Mouse (Mus musculus) limb, embryonic 13.5 days (tissue): ENCODE measurements around the gene Tiam1. TPM values are rescaled to one million over a fixed set of nuclear protein-coding genes. Genes with fewer than 3 reads are reported as not detected.

Source experiments
- ATAC-seq: fragments of 200-750 bp; cut with Nextera tagmentation; 2 replicates; pipeline ENCODE4 v1.8.0; 2017; ENCODE audit warnings: low read depth, moderate number of reproducible peaks, moderate TSS enrichment; ENCODE audit not compliant: low FRiP score
- H3K27ac ChIP-seq: fragments of 300-500 bp; sonication (generic); 2 replicates; pipeline ENCODE4 v1.5.1; 2015; ENCODE audit warnings: inconsistent platforms, mild to moderate bottlenecking, moderate library complexity
- H3K27me3 ChIP-seq: fragments of 300-500 bp; sonication (generic); 2 replicates; pipeline ENCODE4 v1.6.1; 2015; ENCODE audit warnings: mild to moderate bottlenecking, inconsistent platforms
- H3K36me3 ChIP-seq: fragments of 300-500 bp; sonication (generic); 2 replicates; pipeline ENCODE4 v1.6.1; 2015; ENCODE audit warnings: inconsistent platforms, mild to moderate bottlenecking, moderate library complexity
- H3K4me1 ChIP-seq: fragments of 300-500 bp; sonication (generic); 2 replicates; pipeline ENCODE4 v1.6.1; 2015; ENCODE audit warnings: inconsistent platforms
- H3K4me2 ChIP-seq: fragments of 300-500 bp; sonication (generic); replicated peaks from 2 replicates; pipeline ENCODE4 v1.6.1; 2015; ENCODE audit warnings: inconsistent platforms, mild to moderate bottlenecking, moderate library complexity
- H3K4me3 ChIP-seq: fragments of 300-500 bp; sonication (generic); 2 replicates; pipeline ENCODE4 v1.5.1; 2015; ENCODE audit warnings: moderate library complexity, mild to moderate bottlenecking, inconsistent platforms
- H3K9ac ChIP-seq: fragments of 300-500 bp; sonication (generic); 2 replicates; pipeline ENCODE4 v1.6.1; 2015; ENCODE audit warnings: mild to moderate bottlenecking, inconsistent platforms
- H3K9me3 ChIP-seq: fragments of 300-500 bp; sonication (generic); 2 replicates; pipeline ENCODE4 v1.6.1; 2016; ENCODE audit warnings: inconsistent platforms
- WGBS: fragments of 180-500 bp; shearing (Covaris S2); methylation state at CpG from one replicate; pipeline ENCODE4 v1.1.7; 2015; 5-methylcytosine and 5-hydroxymethylcytosine counted together
- polyA plus RNA-seq: library from polyadenylated mRNA; unstranded; fragments of >200 nt; fragmentation: Nextera tagmentation; extraction: Ambion mirVana; gene quantifications from 2 replicates; pipeline ENCODE4 v1.2.1, GENCODE M21; 2015

Gene Tiam1
- polyA plus RNA-seq, 1 experiment from 2014 or later = 55.0 TPM

DNA sequence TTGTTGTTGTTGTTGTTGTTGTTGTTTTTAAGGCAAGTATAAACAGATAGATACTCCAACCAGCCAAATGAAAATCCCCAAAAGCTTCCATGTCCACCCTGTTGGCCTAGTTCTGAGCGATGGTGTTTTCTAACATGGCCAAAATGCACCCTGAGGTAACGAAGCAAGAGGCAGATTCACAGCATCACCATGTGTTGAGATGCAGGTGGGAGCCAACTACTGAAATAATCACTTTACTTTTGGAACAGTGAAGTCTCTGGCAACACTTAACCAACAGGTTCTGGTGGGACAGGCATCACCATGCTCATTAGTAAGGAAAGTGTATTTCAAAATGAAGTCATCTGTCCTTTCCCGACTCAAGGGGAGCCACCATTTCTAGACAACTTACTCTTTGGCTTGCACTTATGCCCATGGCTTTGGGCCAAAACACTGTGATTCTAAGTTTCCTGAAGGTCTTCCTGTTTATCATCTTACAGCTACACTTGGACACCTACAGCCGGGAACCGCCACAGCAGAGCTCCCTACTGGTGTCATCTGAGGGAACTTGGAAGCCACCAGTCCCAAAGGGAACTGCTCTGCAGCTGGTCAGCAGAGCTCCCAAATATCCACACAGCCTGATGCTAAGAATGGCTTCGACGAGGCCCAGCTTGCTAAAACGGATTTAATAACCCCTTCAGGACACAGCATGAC lies 230.7 kb downstream of the Tiam1 start:
- Histone ChIP-seq H3K9me3 (no peaks in the 10 kb centered on the region), H3K27me3 (no peaks in the 10 kb centered on the region), H3K27ac (no peak overlapping the region), H3K4me2 (no peak overlapping the region), H3K4me3 (no peak overlapping the region), H3K36me3 (no peaks in the 10 kb centered on the region), H3K9ac (no peak overlapping the region), H3K4me1 (peaks cover 58% of the 10 kb centered on the region)
- WGBS = 68% methylated on average over 8 of the region's 8 CpGs
- no peak for ATAC-seq

DNA sequence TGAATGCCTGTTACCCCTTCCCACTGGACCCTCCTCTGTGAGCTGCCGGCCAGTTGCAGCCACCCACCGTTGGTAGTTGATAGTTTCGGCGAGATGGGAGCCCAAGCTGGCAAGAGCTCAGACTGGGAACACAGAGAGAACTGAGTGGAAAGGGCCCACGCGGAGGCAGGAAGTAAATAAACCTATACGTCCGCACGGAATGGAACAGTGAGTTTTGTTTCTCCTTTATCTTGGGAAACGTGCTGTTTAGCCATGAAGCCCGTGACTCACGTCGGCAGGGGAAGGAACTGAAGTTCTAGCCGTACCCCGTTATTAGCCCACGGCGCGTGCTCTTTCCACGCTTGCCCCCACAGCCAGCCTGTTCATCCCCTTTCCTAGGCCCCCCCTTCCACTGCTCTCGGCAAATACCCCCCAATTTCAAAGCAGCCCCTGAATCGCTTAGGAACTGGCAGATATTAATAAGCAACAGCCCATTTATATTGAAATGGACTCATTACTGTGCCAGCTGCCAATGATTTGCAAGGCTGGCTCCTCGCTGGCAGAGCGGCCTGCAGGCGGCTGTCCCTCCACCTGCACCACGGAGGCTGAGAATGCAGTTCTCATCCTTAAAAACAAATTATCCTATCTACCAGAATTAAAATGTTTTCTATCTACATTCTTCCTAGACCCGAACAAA lies 234.0 kb downstream of the Tiam1 start:
- peaks cover 40% of the 10 kb centered on the region for H3K4me1 ChIP-seq
- H3K9ac ChIP-seq = no peak overlapping the region
- no peak overlapping the region for H3K27ac ChIP-seq
- WGBS = 60% methylated on average over 26 of the region's 26 CpGs
- no peaks in the 10 kb centered on the region for H3K27me3 ChIP-seq
- H3K9me3 ChIP-seq = no peaks in the 10 kb centered on the region
- peak overlapping the region; percentile 30 for H3K4me2 ChIP-seq
- ATAC-seq = no peak
- H3K4me3 ChIP-seq = no peak overlapping the region
- H3K36me3 ChIP-seq = 0 out of 2 replicates have a peak, but pooled peaks cover 3% of the 10 kb centered on the region

DNA sequence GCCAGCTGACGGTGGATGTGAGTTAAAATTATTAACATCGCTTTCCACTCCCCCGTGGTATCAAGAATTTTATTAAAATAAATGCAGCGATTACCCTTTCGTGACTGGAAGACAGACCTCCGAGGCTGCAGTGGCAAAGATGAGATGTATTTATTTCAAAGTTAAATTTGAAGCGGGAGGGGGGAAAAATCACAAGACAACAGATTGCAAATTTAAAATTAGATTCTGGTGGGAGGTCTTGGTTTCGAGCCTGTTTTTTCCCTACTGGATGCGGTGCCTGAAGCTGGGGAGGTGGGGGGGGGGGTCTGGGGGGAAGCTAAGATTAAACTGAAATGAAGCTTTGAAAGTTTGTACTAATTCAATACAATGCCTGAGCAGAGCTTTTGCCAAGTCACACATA lies 235.9 kb downstream of the Tiam1 start:
- Histone ChIP-seq H3K4me1 (peaks cover 22% of the 10 kb centered on the region), H3K4me3 (no peak overlapping the region), H3K9ac (no peak overlapping the region), H3K27ac (no peak overlapping the region), H3K4me2 (no peak overlapping the region), H3K36me3 (0 out of 2 replicates have a peak, but pooled peaks cover 3% of the 10 kb centered on the region), H3K9me3 (no peaks in the 10 kb centered on the region), H3K27me3 (no peaks in the 10 kb centered on the region)
- ATAC-seq = no peak
- 75% methylated on average over 9 of the region's 9 CpGs for WGBS

DNA sequence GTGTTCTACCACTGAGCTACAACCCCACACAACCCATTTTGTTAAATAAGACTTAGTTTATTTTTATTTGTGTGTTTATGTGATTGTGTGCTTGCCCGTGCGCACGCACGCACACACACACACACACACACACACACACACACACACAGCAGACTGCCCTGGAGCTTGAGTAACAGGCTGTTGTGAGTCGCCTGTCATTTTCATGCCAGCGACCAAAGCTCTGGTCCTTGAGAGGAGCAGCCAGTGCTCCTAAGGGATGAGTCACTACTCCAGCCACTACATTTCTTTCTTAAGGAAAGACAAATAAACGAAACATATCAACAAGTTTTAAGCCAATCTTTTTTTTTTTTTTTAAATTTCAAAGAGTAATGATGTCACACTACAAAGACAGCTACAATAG lies 236.7 kb downstream of the Tiam1 start:
- ATAC-seq = no peak
- H3K4me1 ChIP-seq = peaks cover 18% of the 10 kb centered on the region
- H3K9ac ChIP-seq = no peak overlapping the region
- no peaks in the 10 kb centered on the region for H3K27me3 ChIP-seq
- H3K9me3 ChIP-seq = no peaks in the 10 kb centered on the region
- 0 out of 2 replicates have a peak, but pooled peaks cover 3% of the 10 kb centered on the region for H3K36me3 ChIP-seq
- H3K4me2 ChIP-seq = no peak overlapping the region
- H3K4me3 ChIP-seq = no peak overlapping the region
- 91% methylated on average over 7 of the region's 7 CpGs for WGBS
- no peak overlapping the region for H3K27ac ChIP-seq

DNA sequence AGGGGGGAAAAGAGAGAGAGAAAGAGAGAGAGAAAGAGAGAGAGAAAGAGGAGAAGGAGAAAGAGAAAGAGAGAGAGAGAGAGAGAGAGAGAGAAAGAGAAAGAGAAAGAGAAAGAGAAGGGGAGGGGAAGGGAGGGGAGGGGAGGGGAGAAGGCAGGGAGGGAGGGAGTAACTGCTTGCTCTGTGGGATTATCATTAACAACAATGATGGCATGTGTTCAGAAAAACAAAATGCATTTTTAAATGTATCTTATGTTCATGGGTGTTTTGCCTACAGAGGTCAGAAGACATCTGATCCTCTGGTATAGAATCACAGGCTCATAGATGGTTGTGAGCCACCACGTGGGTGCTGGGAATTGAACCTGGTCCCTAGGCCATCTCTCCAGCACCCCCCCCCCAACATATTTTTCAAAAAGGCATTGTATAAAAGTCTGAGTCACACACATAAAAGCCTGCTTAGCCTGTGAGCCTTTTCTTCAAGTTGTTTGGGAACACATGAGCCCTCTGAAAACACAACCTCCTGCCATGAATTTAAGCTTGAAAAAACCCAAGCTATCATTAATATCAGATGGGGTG lies 237.8 kb downstream of the Tiam1 start:
- H3K36me3 ChIP-seq = 0 out of 2 replicates have a peak, but pooled peaks cover 3% of the 10 kb centered on the region
- no peak overlapping the region for H3K4me2 ChIP-seq
- no peak for ATAC-seq
- H3K27me3 ChIP-seq = no peaks in the 10 kb centered on the region
- peaks cover 23% of the 10 kb centered on the region for H3K4me1 ChIP-seq
- no peak overlapping the region for H3K4me3 ChIP-seq
- no peaks in the 10 kb centered on the region for H3K9me3 ChIP-seq
- no peak overlapping the region for H3K27ac ChIP-seq
- 89% methylated on average over 1 of the region's 1 CpGs for WGBS
- H3K9ac ChIP-seq = no peak overlapping the region

DNA sequence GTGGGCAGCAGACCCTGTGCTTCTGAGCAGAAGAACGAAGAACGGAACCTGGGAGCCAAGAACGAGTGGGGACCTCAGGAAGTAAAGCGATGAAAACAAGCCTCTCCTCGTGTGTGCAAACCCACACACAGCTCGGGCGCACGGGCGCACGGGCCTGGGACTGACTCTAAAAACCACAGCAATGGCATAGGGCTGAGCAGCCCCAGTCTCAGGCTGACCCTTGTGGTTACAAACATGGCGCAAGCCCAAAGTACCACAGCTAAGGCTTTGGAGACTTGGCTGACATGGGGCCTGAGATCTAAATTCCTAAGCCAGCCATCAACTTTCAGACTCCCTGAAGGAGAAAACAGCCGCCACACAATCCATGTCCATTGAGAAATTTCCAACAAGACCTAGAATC lies 239.4 kb downstream of the Tiam1 start:
- 0 out of 2 replicates have a peak, but pooled peaks cover 3% of the 10 kb centered on the region for H3K36me3 ChIP-seq
- 95% methylated on average over 12 of the region's 12 CpGs for WGBS
- no peak for ATAC-seq
- no peak overlapping the region for H3K4me2 ChIP-seq
- H3K27ac ChIP-seq = no peak overlapping the region
- H3K4me3 ChIP-seq = no peak overlapping the region
- no peaks in the 10 kb centered on the region for H3K9me3 ChIP-seq
- peaks cover 29% of the 10 kb centered on the region for H3K4me1 ChIP-seq
- no peaks in the 10 kb centered on the region for H3K27me3 ChIP-seq
- H3K9ac ChIP-seq = no peak overlapping the region

DNA sequence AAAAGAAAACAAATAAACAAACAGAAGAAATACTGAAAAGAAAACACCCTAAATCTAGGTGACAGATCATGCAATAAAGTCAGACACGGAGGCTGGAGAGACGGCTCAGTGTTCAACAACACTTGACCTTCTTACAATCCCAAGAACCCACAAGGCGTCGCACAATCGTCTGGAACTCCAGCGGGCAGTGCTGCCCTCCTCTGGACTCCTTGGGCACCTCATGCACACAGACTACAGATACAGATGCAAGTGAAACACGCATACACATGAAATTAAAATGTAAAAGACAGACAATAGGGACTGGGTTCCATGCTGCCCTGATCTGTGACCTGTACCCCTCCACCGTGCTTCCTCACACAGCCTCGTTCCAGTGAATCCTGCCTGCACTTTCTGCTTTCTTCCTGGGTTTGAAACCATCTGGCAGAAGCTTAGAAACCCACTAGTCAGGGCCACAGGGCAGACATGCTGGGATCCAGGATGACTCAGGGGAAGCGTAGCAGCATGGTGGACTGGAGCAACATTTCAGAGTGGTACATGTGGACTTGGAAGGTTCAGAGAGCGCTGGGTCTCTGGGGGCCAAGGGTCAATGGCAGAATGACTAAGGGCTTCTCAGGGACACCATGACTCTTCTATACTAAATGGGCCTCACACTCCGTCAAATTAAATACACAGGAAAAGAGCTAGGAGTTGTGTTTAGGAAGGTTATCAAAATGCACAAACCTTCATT lies 240.8 kb downstream of the Tiam1 start:
- ATAC-seq = no peak
- H3K4me1 ChIP-seq = peaks cover 36% of the 10 kb centered on the region
- no peak overlapping the region for H3K4me3 ChIP-seq
- no peaks in the 10 kb centered on the region for H3K27me3 ChIP-seq
- H3K9me3 ChIP-seq = no peaks in the 10 kb centered on the region
- no peak overlapping the region for H3K27ac ChIP-seq
- no peak overlapping the region for H3K9ac ChIP-seq
- peaks cover 8% of the 10 kb centered on the region for H3K36me3 ChIP-seq
- no peak overlapping the region for H3K4me2 ChIP-seq
- 90% methylated on average over 12 of the region's 12 CpGs for WGBS

DNA sequence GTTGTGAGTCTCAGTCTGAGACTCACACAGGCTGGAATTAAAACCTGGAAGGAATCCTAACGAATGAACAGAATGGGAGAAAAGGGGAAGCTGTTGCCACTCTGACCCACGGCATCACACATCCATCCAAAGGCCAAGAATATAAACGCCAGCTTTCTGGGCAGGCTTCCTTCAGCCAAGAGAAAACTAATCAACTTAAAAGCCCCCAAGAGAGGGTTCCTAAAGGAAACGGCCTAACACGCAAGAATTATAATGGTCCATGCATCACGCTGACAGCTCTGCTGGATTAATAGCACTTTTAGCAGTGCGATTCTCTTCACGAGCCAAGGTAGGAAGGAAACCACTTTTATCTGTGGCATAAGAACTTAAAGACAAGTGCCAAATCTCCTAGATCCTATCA lies 242.9 kb downstream of the Tiam1 start:
- 16% methylated on average over 8 of the region's 8 CpGs for WGBS
- no peaks in the 10 kb centered on the region for H3K27me3 ChIP-seq
- no peak overlapping the region for H3K4me2 ChIP-seq
- H3K27ac ChIP-seq = peak overlapping the region; percentile 28
- H3K9me3 ChIP-seq = no peaks in the 10 kb centered on the region
- H3K4me1 ChIP-seq = peaks cover 43% of the 10 kb centered on the region
- ATAC-seq = no peak
- H3K9ac ChIP-seq = no peak overlapping the region
- H3K4me3 ChIP-seq = no peak overlapping the region
- H3K36me3 ChIP-seq = peaks cover 11% of the 10 kb centered on the region

DNA sequence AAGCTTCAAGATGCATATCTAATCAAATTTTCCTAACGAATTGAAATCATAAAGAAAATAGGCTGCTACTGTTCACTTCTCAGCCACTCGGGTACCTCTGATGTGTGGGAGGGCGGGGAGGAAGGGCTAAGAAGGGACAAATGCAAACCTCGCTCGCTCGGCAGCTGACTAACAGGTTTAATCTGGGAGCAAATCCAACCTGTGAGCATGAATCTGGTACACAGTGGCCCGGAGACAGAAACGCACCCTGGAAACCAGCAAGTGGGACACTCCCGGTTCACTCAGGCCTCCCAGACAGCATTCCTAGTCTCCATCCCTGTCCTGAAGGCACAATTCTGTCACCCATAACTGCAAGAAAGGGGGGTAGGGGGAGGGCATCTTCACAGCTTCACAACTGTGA lies 244.4 kb downstream of the Tiam1 start:
- no peaks in the 10 kb centered on the region for H3K9me3 ChIP-seq
- H3K4me1 ChIP-seq = peaks cover 46% of the 10 kb centered on the region
- no peaks in the 10 kb centered on the region for H3K27me3 ChIP-seq
- no peak overlapping the region for H3K4me2 ChIP-seq
- H3K4me3 ChIP-seq = no peak overlapping the region
- WGBS = 72% methylated on average over 9 of the region's 9 CpGs
- H3K36me3 ChIP-seq = peaks cover 25% of the 10 kb centered on the region
- no peak for ATAC-seq
- no peak overlapping the region for H3K27ac ChIP-seq
- H3K9ac ChIP-seq = no peak overlapping the region

DNA sequence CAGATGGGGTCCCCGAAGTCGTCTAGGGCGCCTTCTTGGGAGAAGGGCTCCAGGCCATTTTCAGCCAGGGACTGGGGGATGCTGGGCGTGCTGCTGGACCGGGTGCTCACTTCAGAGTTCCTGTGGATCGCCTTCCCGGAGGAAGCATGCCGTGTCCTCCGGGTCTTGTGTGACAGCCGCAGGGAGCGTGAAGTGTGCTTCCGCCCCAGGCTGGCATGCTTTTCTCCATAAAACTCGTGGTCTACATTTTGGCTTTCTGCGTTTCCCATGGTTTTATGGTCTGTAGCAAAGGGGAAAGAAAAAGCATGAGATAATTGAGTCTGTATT lies 245.3 kb downstream of the Tiam1 start:
- no peak overlapping the region for H3K4me3 ChIP-seq
- no peak for ATAC-seq
- H3K9me3 ChIP-seq = no peaks in the 10 kb centered on the region
- peaks cover 31% of the 10 kb centered on the region for H3K36me3 ChIP-seq
- no peak overlapping the region for H3K9ac ChIP-seq
- no peaks in the 10 kb centered on the region for H3K27me3 ChIP-seq
- H3K4me2 ChIP-seq = no peak overlapping the region
- H3K4me1 ChIP-seq = peaks cover 46% of the 10 kb centered on the region
- WGBS = 81% methylated on average over 14 of the region's 14 CpGs
- H3K27ac ChIP-seq = no peak overlapping the region

DNA sequence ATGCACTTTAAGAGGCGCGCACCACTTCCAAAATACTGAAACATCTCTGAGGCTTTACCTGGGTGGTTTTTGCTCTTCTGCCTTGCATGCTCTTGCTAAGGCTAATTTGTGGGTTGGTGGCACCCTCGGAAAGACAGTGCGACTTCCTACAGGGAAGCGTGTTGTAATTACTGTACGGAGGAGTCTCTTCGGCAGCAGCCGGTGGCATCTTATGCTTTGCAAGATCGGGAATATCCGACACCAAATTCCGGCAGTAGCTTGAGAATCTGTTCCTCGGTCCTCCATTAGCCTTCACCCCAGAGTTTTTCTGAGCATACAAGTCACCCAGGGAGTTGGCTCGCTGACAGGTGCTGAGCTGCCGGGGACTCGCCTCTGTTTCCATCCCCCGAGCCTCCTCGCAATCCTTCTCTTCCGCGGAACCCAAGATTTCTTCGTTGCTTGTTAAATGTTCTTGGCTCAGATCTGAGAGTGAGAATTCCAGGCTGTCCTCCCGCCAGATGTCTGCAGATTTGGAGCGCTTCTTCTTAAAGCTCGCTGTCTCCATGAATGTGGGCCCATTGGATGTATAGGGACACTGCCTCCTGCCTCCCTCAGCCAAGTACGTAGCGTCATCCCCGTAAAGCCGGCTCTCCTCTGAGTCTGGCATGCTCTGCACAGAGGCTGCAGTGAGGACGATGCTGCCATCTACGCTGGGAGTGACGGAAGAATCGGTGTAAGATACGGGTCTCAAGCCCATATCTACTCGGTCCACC lies 245.8 kb downstream of the Tiam1 start:
- no peaks in the 10 kb centered on the region for H3K9me3 ChIP-seq
- no peak for ATAC-seq
- H3K27ac ChIP-seq = no peak overlapping the region
- H3K4me3 ChIP-seq = no peak overlapping the region
- H3K4me1 ChIP-seq = peaks cover 46% of the 10 kb centered on the region
- peaks cover 31% of the 10 kb centered on the region for H3K36me3 ChIP-seq
- no peak overlapping the region for H3K4me2 ChIP-seq
- H3K27me3 ChIP-seq = no peaks in the 10 kb centered on the region
- H3K9ac ChIP-seq = no peak overlapping the region
- WGBS = 79% methylated on average over 33 of the region's 33 CpGs
